Mouse (Mus musculus): Measurements from ENCODE around the gene Rtn4r. TPM values are rescaled to one million over a fixed set of nuclear protein-coding genes. Genes with fewer than 3 reads are reported as not detected.
A peak's percentile ranks its signal among the peaks of the same experiment; 100 is the strongest.
"Not testable (repeated sequence)": the region's sequence is repeated elsewhere in the genome, so short reads cannot be mapped to it uniquely, and the experiment has no call there.

Rtn4r gene
- total RNA-seq, 1 experiment from 2014 or later: 0.33 TPM

- DNase-seq: peak; percentile 14
Observed at GRCm38 (mm10) chr16:18194208-18194985, 67.0 kb downstream of the Rtn4r start.

- DNase-seq: peak; percentile 12
Observed at GRCm38 (mm10) chr16:18195068-18195467, 67.6 kb downstream of the Rtn4r start.

- not testable (repeated sequence) for DNase-seq
Observed at GRCm38 (mm10) chr16:18195561-18195960, 68.1 kb downstream of the Rtn4r start.

GRCm38 (mm10) chr16:18197881-18198280, 70.4 kb downstream of the Rtn4r start:
- DNase-seq: no peak

GRCm38 (mm10) chr16:18198365-18199098, 71.1 kb downstream of the Rtn4r start:
- no peak for DNase-seq

GRCm38 (mm10) chr16:18200062-18200461, 72.6 kb downstream of the Rtn4r start:
- no peak for DNase-seq

- DNase-seq: no peak
Observed at GRCm38 (mm10) chr16:18201620-18202019, 74.2 kb downstream of the Rtn4r start.

Small RNAs within 50 kb of the gene (microRNA-seq; reads per million reads assigned to microRNA genes)
- 0 reads per million in 2 experiments for gene Mir6366

Other genes starting within 250 kb of the Rtn4r start
- gene Gm20518, start 236.0 kb upstream of the Rtn4r start, total RNA-seq (2021): 0.15 and 0.30 TPM in 2 replicates
- 0.19 TPM in 1 of 2 replicates, not detected in the other for gene Tssk1, start 233.4 kb upstream of the Rtn4r start, total RNA-seq (2021)
- gene Dgcr2, start 229.1 kb upstream of the Rtn4r start, total RNA-seq (2021): 57.6 and 63.6 TPM in 2 replicates
- gene Tssk2, start 229.0 kb upstream of the Rtn4r start, total RNA-seq (2021): not detected in 2 replicates
- 16.0 and 20.2 TPM in 2 replicates for gene Ess2, start 216.3 kb upstream of the Rtn4r start, total RNA-seq (2021)
- gene Gsc2, start 212.6 kb upstream of the Rtn4r start, total RNA-seq (2021): not detected in 2 replicates
- 107 and 109 TPM in 2 replicates for gene Slc25a1, start 199.4 kb upstream of the Rtn4r start, total RNA-seq (2021)
- gene Vpreb2, start 147.2 kb upstream of the Rtn4r start, total RNA-seq (2021): not detected in 2 replicates
- gene Dgcr6, start 74.8 kb upstream of the Rtn4r start, total RNA-seq (2021): 55.3 and 58.7 TPM in 2 replicates
- 37.6 and 37.9 TPM in 2 replicates for gene Prodh, start 37.4 kb upstream of the Rtn4r start, total RNA-seq (2021)
- not detected in 2 replicates for gene Ccdc188, start 90.2 kb downstream of the Rtn4r start, total RNA-seq (2021)
- 18.6 and 22.0 TPM in 2 replicates for gene Zdhhc8, start 107.5 kb downstream of the Rtn4r start, total RNA-seq (2021)
- 41.0 and 47.0 TPM in 2 replicates for gene Trmt2a, start 121.0 kb downstream of the Rtn4r start, total RNA-seq (2021)
- 139 and 155 TPM in 2 replicates for gene Ranbp1, start 121.1 kb downstream of the Rtn4r start, total RNA-seq (2021)
- not detected in 2 replicates for gene Gm49776, start 130.7 kb downstream of the Rtn4r start, total RNA-seq (2021)
- 32.9 and 37.4 TPM in 2 replicates for gene Dgcr8, start 161.6 kb downstream of the Rtn4r start, total RNA-seq (2021)
- gene Tango2, start 220.5 kb downstream of the Rtn4r start, total RNA-seq (2021): 30.2 and 30.5 TPM in 2 replicates
- gene Arvcf, start 220.5 kb downstream of the Rtn4r start, total RNA-seq (2021): 30.0 and 30.2 TPM in 2 replicates